8 mouse cellular contexts compared by ENCODE assay signal in genomic region chr2:139778283-139778682, GRCm38 (mm10).
DNase-seq lines count a peak whose midpoint lies in the region; ATAC-seq and TF ChIP-seq lines count a peak whose summit lies in the region.

No protein-coding gene starts in this region.

- peak in 1 of 2 experiments; percentile 9 for DNase-seq in heart, adult 2 months
- DNase-seq in B cell, adult 2 months: peak; percentile 25 to 26
- peak; percentile 63 for DNase-seq in adrenal gland, adult 2 months
- peak; percentile 79 for DNase-seq in lung, postnatal 36 days
- no peak for DNase-seq in urinary bladder, postnatal 14 days (ENCODE audit: low spot score)

- H3K4me2 ChIP-seq in heart, embryonic 12.5 days: no peak overlapping the region
- H3K4me2 ChIP-seq in forebrain, embryonic 16.5 days (ENCODE audit: low read length): no peak overlapping the region

- no peaks in the 10 kb centered on the region for H3K9me3 ChIP-seq in heart, embryonic 12.5 days (replicated peaks)
- no peaks in the 10 kb centered on the region for H3K9me3 ChIP-seq in forebrain, embryonic 16.5 days (ENCODE audit: control insufficient read depth, low read length)

- no peaks in the 10 kb centered on the region for H3K4me1 ChIP-seq in heart, adult 2 months (ENCODE audit: control insufficient read depth, insufficient read depth, low read length)
- H3K4me1 ChIP-seq in heart, embryonic 12.5 days (replicated peaks): no peaks in the 10 kb centered on the region
- H3K4me1 ChIP-seq in forebrain, embryonic 16.5 days (replicated peaks; ENCODE audit: control insufficient read depth, insufficient read depth, low read length): no peaks in the 10 kb centered on the region

- TF ChIP-seq POLR2A in heart, adult 2 months (IDR thresholded peaks at IDR 0.05; ENCODE audit: insufficient read depth, low read depth, low read length): no peak

- intact Hi-C loops in heart, adult 2 months (cut with DNase I): loop anchor here (2.0 to 5.0 kb wide), 2 partner anchors 189 to 381 kb away; no protein-coding TSS in a partner anchor

- no peak overlapping the region for H3K27ac ChIP-seq in heart, adult 2 months
- no peak overlapping the region for H3K27ac ChIP-seq in heart, embryonic 12.5 days (ENCODE audit: poor library complexity, severe bottlenecking)
- no peak overlapping the region for H3K27ac ChIP-seq in forebrain, embryonic 16.5 days (ENCODE audit: low read length)

- no peak overlapping the region for H3K4me3 ChIP-seq in heart, adult 2 months
- H3K4me3 ChIP-seq in heart, embryonic 12.5 days: no peak overlapping the region
- H3K4me3 ChIP-seq in forebrain, embryonic 16.5 days (replicated peaks; ENCODE audit: low read length): no peak overlapping the region

- no peak for TF ChIP-seq EP300 in heart, adult 2 months (IDR thresholded peaks at IDR 0.05; ENCODE audit: insufficient read depth, low read depth, low read length)

- peak; percentile 66 for TF ChIP-seq CTCF in heart, adult 2 months (IDR thresholded peaks at IDR 0.05)

- H3K36me3 ChIP-seq in heart, adult 2 months (ENCODE audit: control insufficient read depth, insufficient read depth, low read length): no peaks in the 10 kb centered on the region
- no peaks in the 10 kb centered on the region for H3K36me3 ChIP-seq in heart, embryonic 12.5 days
- H3K36me3 ChIP-seq in forebrain, embryonic 16.5 days (ENCODE audit: control insufficient read depth, insufficient read depth): no peaks in the 10 kb centered on the region

- WGBS in heart, adult 2 months: 46% methylated on average over 3 of the region's 3 CpGs
- WGBS in heart, embryonic 12.5 days: 55% methylated on average over 3 of the region's 3 CpGs
- 52% methylated on average over 3 of the region's 3 CpGs for WGBS in forebrain, embryonic 16.5 days

- no peaks in the 10 kb centered on the region for H3K27me3 ChIP-seq in heart, adult 2 months (ENCODE audit: control insufficient read depth, insufficient read depth, low read length)
- H3K27me3 ChIP-seq in heart, embryonic 12.5 days (replicated peaks): no peaks in the 10 kb centered on the region
- no peaks in the 10 kb centered on the region for H3K27me3 ChIP-seq in forebrain, embryonic 16.5 days (replicated peaks; ENCODE audit: control insufficient read depth, insufficient read depth, low read length)

- H3K79me2 ChIP-seq in heart, adult 2 months (replicated peaks; ENCODE audit: control insufficient read depth, insufficient read depth, low read length): no peaks in the 10 kb centered on the region

- ATAC-seq in heart, embryonic 12.5 days (ENCODE audit: insufficient number of reproducible peaks, low FRiP score): no peak
- peak; percentile 53 to 67; a peak in 3 of 4 replicates for ATAC-seq in hematopoietic stem cell, adult 5-6 weeks (replicated peaks in 1 of 2; ENCODE audit: insufficient read depth in 1 of 2, low FRiP score in 2 of 2, low TSS enrichment in 1 of 2, low read depth in 1 of 2, poor library complexity in 2 of 2, severe bottlenecking in 2 of 2)
- no peak for ATAC-seq in forebrain, embryonic 16.5 days

- no peak overlapping the region for H3K9ac ChIP-seq in heart, adult 2 months (ENCODE audit: low read depth, low read length)
- no peak overlapping the region for H3K9ac ChIP-seq in heart, embryonic 12.5 days
- H3K9ac ChIP-seq in forebrain, embryonic 16.5 days (replicated peaks; ENCODE audit: low read depth, low read length): no peak overlapping the region

Comparison
In these comparisons a context has a peak if more than half of its experiments do, and no peak if none do; other contexts are left out.
1. ATAC-seq: peak in hematopoietic stem cell, adult 5-6 weeks (2 of 2); none in heart, embryonic 12.5 days (single experiment) and forebrain, embryonic 16.5 days (single experiment).